Mouse (Mus musculus): ENCODE data around the gene Mettl18. TPM values are rescaled to one million over a fixed set of nuclear protein-coding genes. Genes with fewer than 3 reads are reported as not detected.

The Mettl18 gene
- polyA plus RNA-seq, 1 experiment from 2014 or later: 5.7 TPM

Other genes starting within 250 kb of the Mettl18 start
- gene Kifap3, start 215.3 kb upstream of the Mettl18 start, polyA plus RNA-seq (2015; fragmentation: Nextera tagmentation; extraction: Ambion mirVana): 3.3 and 3.9 TPM in 2 replicates
- 11.2 and 13.4 TPM in 2 replicates for gene Scyl3, start 65.8 kb upstream of the Mettl18 start, polyA plus RNA-seq (2015; fragmentation: Nextera tagmentation; extraction: Ambion mirVana)
- 11.0 and 14.5 TPM in 2 replicates for gene BC055324, start 93 bp upstream of the Mettl18 start, polyA plus RNA-seq (2015; fragmentation: Nextera tagmentation; extraction: Ambion mirVana)
- gene Sele, start 53.3 kb downstream of the Mettl18 start, polyA plus RNA-seq (2015; fragmentation: Nextera tagmentation; extraction: Ambion mirVana): 0.07 TPM in 1 of 2 replicates, not detected in the other
- 4.0 and 4.9 TPM in 2 replicates for gene Sell, start 67.1 kb downstream of the Mettl18 start, polyA plus RNA-seq (2015; fragmentation: Nextera tagmentation; extraction: Ambion mirVana)
- gene Selp, start 120.4 kb downstream of the Mettl18 start, polyA plus RNA-seq (2015; fragmentation: Nextera tagmentation; extraction: Ambion mirVana): 0.53 and 0.80 TPM in 2 replicates
- 5.0 and 7.3 TPM in 2 replicates for gene F5, start 156.9 kb downstream of the Mettl18 start, polyA plus RNA-seq (2015; fragmentation: Nextera tagmentation; extraction: Ambion mirVana)

Measured in liver, embryonic 13.5 days (tissue).